Mouse (Mus musculus): Measurements from ENCODE around the gene Wfdc5.

The Wfdc5 gene

GRCm38 (mm10) chr2:164128576-164129411, 53.7 kb downstream of the Wfdc5 start:
- intact Hi-C loops (cut with DNase I) = no loop called here

- intact Hi-C loops (cut with DNase I) = no loop called here
These were observed 55.2 kb downstream of the Wfdc5 start for GRCm38 (mm10) chr2:164127297-164127696.

GRCm38 (mm10) chr2:164126533-164126955, 56.0 kb downstream of the Wfdc5 start:
- intact Hi-C loops (cut with DNase I) = no loop called here
